9 mouse cellular contexts compared by ENCODE assay signal in the genomic region with DNA sequence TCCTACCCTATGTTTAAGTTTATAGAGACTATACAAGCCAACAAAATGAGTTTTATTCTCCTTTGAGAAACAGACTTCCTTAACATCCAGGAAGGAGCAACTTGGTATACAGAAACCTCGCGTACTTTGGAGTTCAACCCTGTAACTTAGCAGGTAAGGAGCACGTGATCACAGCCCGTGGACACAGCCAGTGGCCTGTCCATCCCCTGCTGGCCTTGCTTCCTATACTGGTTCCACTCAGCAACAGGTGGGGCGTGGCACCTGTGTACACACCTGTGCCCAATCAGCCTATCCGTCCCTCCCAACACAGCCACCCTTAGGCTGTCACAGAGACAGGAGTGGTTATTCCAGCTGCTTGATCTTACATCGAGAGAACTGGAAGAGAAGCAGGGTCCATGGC. TPM values are rescaled to one million over a fixed set of nuclear protein-coding genes. Genes with fewer than 3 reads are reported as not detected.
A peak's percentile ranks its signal among the peaks of the same experiment; 100 is the strongest.
DNase-seq lines count a peak whose midpoint lies in the region; ATAC-seq and TF ChIP-seq lines count a peak whose summit lies in the region.
"Had no signal": no experiment of that assay in that cellular context is flagged by ENCODE, and none has a peak within 500 bp of the region (broad histone marks: within the 10 kb centered on the region; RNA-seq: fewer than 3 reads in every experiment).

No protein-coding gene starts in this region.

- 90% methylated on average over 7 of the region's 7 CpGs for WGBS in hindbrain, embryonic 12.5 days
- 86% methylated on average over 7 of the region's 7 CpGs for WGBS in limb, embryonic 11.5 days
- 92% methylated on average over 7 of the region's 7 CpGs for WGBS in midbrain, embryonic 14.5 days

- peak overlapping the region; percentile 94 for H3K4me3 ChIP-seq in gastrocnemius, adult 2 months
- no peak overlapping the region; the same call in 1 of the 2 replicates for H3K4me3 ChIP-seq in hindbrain, embryonic 12.5 days
- H3K4me3 ChIP-seq in limb, embryonic 11.5 days (ENCODE audit: low read depth, low read length) = no peak overlapping the region
- H3K4me3 ChIP-seq in midbrain, embryonic 14.5 days (replicated peaks; ENCODE audit: low read depth, low read length) = peak overlapping the region; percentile 86; the same call in 1 of the 2 replicates

- no peaks in the 10 kb centered on the region for H3K27me3 ChIP-seq in hindbrain, embryonic 12.5 days
- no peaks in the 10 kb centered on the region for H3K27me3 ChIP-seq in limb, embryonic 11.5 days (ENCODE audit: control insufficient read depth, insufficient read depth, low read length)
- H3K27me3 ChIP-seq in midbrain, embryonic 14.5 days (ENCODE audit: control insufficient read depth, insufficient read depth, low read length) = no peaks in the 10 kb centered on the region

- no peaks in the 10 kb centered on the region for H3K36me3 ChIP-seq in hindbrain, embryonic 12.5 days
- no peaks in the 10 kb centered on the region for H3K36me3 ChIP-seq in limb, embryonic 11.5 days (ENCODE audit: control insufficient read depth, insufficient read depth, low read length)
- H3K36me3 ChIP-seq in midbrain, embryonic 14.5 days (ENCODE audit: control insufficient read depth, insufficient read depth, low read length) = no peaks in the 10 kb centered on the region

- peak overlapping the region; percentile 80; the same call in 1 of the 2 replicates for H3K27ac ChIP-seq in gastrocnemius, adult 2 months
- no peak overlapping the region for H3K27ac ChIP-seq in hindbrain, embryonic 12.5 days
- no peak overlapping the region for H3K27ac ChIP-seq in limb, embryonic 11.5 days (replicated peaks; ENCODE audit: low read depth, low read length)
- no peak overlapping the region for H3K27ac ChIP-seq in midbrain, embryonic 14.5 days (replicated peaks; ENCODE audit: low read depth, low read length)

- 0 out of 2 replicates have a peak, but pooled peaks have one; percentile 24 for ATAC-seq in hindbrain, embryonic 12.5 days (ENCODE audit: low FRiP score)
- peak; percentile 24; the same call in 1 of the 2 replicates for ATAC-seq in limb, embryonic 11.5 days (ENCODE audit: insufficient number of reproducible peaks, low FRiP score, low TSS enrichment, low read depth)
- no peak for ATAC-seq in midbrain, embryonic 14.5 days (ENCODE audit: low FRiP score, low TSS enrichment)
- ATAC-seq in megakaryocyte-erythroid progenitor cell, adult 5-6 weeks (replicated peaks; ENCODE audit: low FRiP score, low TSS enrichment, poor library complexity, severe bottlenecking) = no peak

- H3K4me2 ChIP-seq in hindbrain, embryonic 12.5 days (replicated peaks) = peak overlapping the region; percentile 65
- H3K4me2 ChIP-seq in limb, embryonic 11.5 days (ENCODE audit: low read depth, severe bottlenecking) = peak overlapping the region; percentile 61
- H3K4me2 ChIP-seq in midbrain, embryonic 14.5 days (ENCODE audit: low read length) = peak overlapping the region; percentile 77

- TF ChIP-seq CTCF in gastrocnemius, adult 2 months (IDR thresholded peaks at IDR 0.05) = no peak

- H3K9ac ChIP-seq in hindbrain, embryonic 12.5 days = no peak overlapping the region
- no peak overlapping the region for H3K9ac ChIP-seq in limb, embryonic 11.5 days (ENCODE audit: low read length)
- no peak overlapping the region for H3K9ac ChIP-seq in midbrain, embryonic 14.5 days (replicated peaks; ENCODE audit: low read length)

- DNase-seq in gastrocnemius, adult 2 months = no peak
- no peak for DNase-seq in gastrocnemius, postnatal 25 days
- DNase-seq in limb, embryonic 11.5 days (ENCODE audit: low spot score) = no peak
- DNase-seq in midbrain, embryonic 14.5 days = no peak
- DNase-seq in spleen, adult 12 weeks (ENCODE audit: low spot score) = no peak
- DNase-seq in layer of hippocampus, adult 8-10 months (ENCODE audit: low spot score in 2 of 2) = no peak
- DNase-seq: B cell, adult 2 months had no signal

- intact Hi-C loops in gastrocnemius, adult 2 months (cut with DNase I) = no loop called here

- peaks cover 24% of the 10 kb centered on the region for H3K4me1 ChIP-seq in hindbrain, embryonic 12.5 days
- H3K4me1 ChIP-seq in limb, embryonic 11.5 days (ENCODE audit: control insufficient read depth, insufficient read depth, low read length) = 0 out of 2 replicates have a peak, but pooled peaks cover 3% of the 10 kb centered on the region
- H3K4me1 ChIP-seq in midbrain, embryonic 14.5 days (ENCODE audit: control insufficient read depth, insufficient read depth, low read length) = peaks cover 16% of the 10 kb centered on the region

- H3K9me3 ChIP-seq in hindbrain, embryonic 12.5 days (replicated peaks) = no peaks in the 10 kb centered on the region
- H3K9me3 ChIP-seq in limb, embryonic 11.5 days (ENCODE audit: control insufficient read depth, low read length) = no peaks in the 10 kb centered on the region
- no peaks in the 10 kb centered on the region for H3K9me3 ChIP-seq in midbrain, embryonic 14.5 days (ENCODE audit: control insufficient read depth, low read length)

RNA-seq across cellular contexts. Expression of a gene that starts 0.8 kb away (rescaled TPM):
- total RNA-seq in gastrocnemius, adult 2 months (2021) = 10 to 100 TPM in 1 of 2 experiments, 1 to 10 TPM in 1; 9.8 to 13.2 TPM
- total RNA-seq in gastrocnemius, postnatal 25 days (2021) = 10 to 100 TPM; 16.5 to 18.7 TPM
- polyA plus RNA-seq in hindbrain, embryonic 12.5 days (2016; fragmentation: Nextera tagmentation; extraction: Ambion mirVana) = 44.6 and 46.8 TPM in 2 replicates
- polyA plus RNA-seq in limb, embryonic 11.5 days (2014; fragmentation: Nextera tagmentation; extraction: Ambion mirVana) = 59.5 and 67.6 TPM in 2 replicates
- polyA plus RNA-seq in midbrain, embryonic 14.5 days (2014; fragmentation: Nextera tagmentation; extraction: Ambion mirVana) = 16.4 and 25.2 TPM in 2 replicates
- 1.4 and 2.5 TPM in 2 replicates for total RNA-seq in megakaryocyte-erythroid progenitor cell, adult 5-6 weeks (2014; fragmentation: Nextera tagmentation)
- 2.8 and 3.2 TPM in 2 replicates for total RNA-seq in megakaryocyte-erythroid progenitor cell, adult 5-6 weeks (2017)
- total RNA-seq in layer of hippocampus, adult 8-10 months (2022) = 10 to 100 TPM; 17.4 to 28.1 (median 20.3) TPM

Comparison
In these comparisons a context has a peak if more than half of its experiments do, and no peak if none do; other contexts are left out.
1. H3K4me3 ChIP-seq: peak in gastrocnemius, adult 2 months (single experiment) and midbrain, embryonic 14.5 days (single experiment); none in hindbrain, embryonic 12.5 days (single experiment) and limb, embryonic 11.5 days (single experiment).
2. ATAC-seq: peak in hindbrain, embryonic 12.5 days (single experiment) and limb, embryonic 11.5 days (single experiment); none in midbrain, embryonic 14.5 days (single experiment) and megakaryocyte-erythroid progenitor cell, adult 5-6 weeks (single experiment).
3. Peak in every context shown above with its lines, with median percentiles within 50 percentile points of each other: H3K4me2 ChIP-seq.